Mouse (Mus musculus): ENCODE results near the gene Npr2. TPM values are rescaled to one million over a fixed set of nuclear protein-coding genes. Genes with fewer than 3 reads are reported as not detected.

Gene Npr2
- polyA plus RNA-seq, 1 experiment from 2014 or later: 15.1 TPM

- whole genome bisulfite sequencing: 96% methylated on average over 2 of the region's 2 CpGs
- no peak overlapping the region for H3K27ac ChIP-seq (replicated peaks; ENCODE audit: low read depth, low read length)
- no peak for DNase-seq
- ATAC-seq (ENCODE audit: low FRiP score, low TSS enrichment): no peak
- no peaks in the 10 kb centered on the region for H3K36me3 ChIP-seq (ENCODE audit: control insufficient read depth, insufficient read depth, low read length)
- peak overlapping the region; percentile 88; the same call in 1 of the 2 replicates for H3K4me2 ChIP-seq (ENCODE audit: low read length)
- no peaks in the 10 kb centered on the region for H3K27me3 ChIP-seq (ENCODE audit: control insufficient read depth, insufficient read depth, low read length)
- H3K4me3 ChIP-seq (replicated peaks; ENCODE audit: low read depth, low read length): no peak overlapping the region
- peaks cover 28% of the 10 kb centered on the region for H3K4me1 ChIP-seq (ENCODE audit: control insufficient read depth, insufficient read depth, low read length)
- no peak overlapping the region for H3K9ac ChIP-seq (replicated peaks; ENCODE audit: low read length)
- no peaks in the 10 kb centered on the region for H3K9me3 ChIP-seq (ENCODE audit: control insufficient read depth, low read length)
Observed at GRCm38 (mm10) chr4:43633736-43634135, 2.0 kb downstream of the Npr2 start.

- Histone ChIP-seq H3K4me3 (replicated peaks; ENCODE audit: low read depth, low read length) (no peak overlapping the region), H3K9ac (replicated peaks; ENCODE audit: low read length) (no peak overlapping the region), H3K4me1 (ENCODE audit: control insufficient read depth, insufficient read depth, low read length) (peaks cover 28% of the 10 kb centered on the region), H3K4me2 (ENCODE audit: low read length) (no peak overlapping the region), H3K27ac (replicated peaks; ENCODE audit: low read depth, low read length) (no peak overlapping the region), H3K9me3 (ENCODE audit: control insufficient read depth, low read length) (no peaks in the 10 kb centered on the region), H3K27me3 (ENCODE audit: control insufficient read depth, insufficient read depth, low read length) (no peaks in the 10 kb centered on the region), H3K36me3 (ENCODE audit: control insufficient read depth, insufficient read depth, low read length) (no peaks in the 10 kb centered on the region)
- DNase-seq: no peak
- ATAC-seq (ENCODE audit: low FRiP score, low TSS enrichment): no peak
- WGBS: 86% methylated on average over 7 of the region's 7 CpGs
Observed at GRCm38 (mm10) chr4:43634621-43635374, 3.1 kb downstream of the Npr2 start.

- Histone ChIP-seq H3K4me3 (replicated peaks; ENCODE audit: low read depth, low read length) (no peak overlapping the region), H3K4me1 (ENCODE audit: control insufficient read depth, insufficient read depth, low read length) (peaks cover 25% of the 10 kb centered on the region), H3K27ac (replicated peaks; ENCODE audit: low read depth, low read length) (no peak overlapping the region), H3K9me3 (ENCODE audit: control insufficient read depth, low read length) (no peaks in the 10 kb centered on the region), H3K4me2 (ENCODE audit: low read length) (no peak overlapping the region), H3K9ac (replicated peaks; ENCODE audit: low read length) (no peak overlapping the region), H3K27me3 (ENCODE audit: control insufficient read depth, insufficient read depth, low read length) (no peaks in the 10 kb centered on the region), H3K36me3 (ENCODE audit: control insufficient read depth, insufficient read depth, low read length) (0 out of 2 replicates have a peak, but pooled peaks cover 3% of the 10 kb centered on the region)
- no peak for ATAC-seq (ENCODE audit: low FRiP score, low TSS enrichment)
- 76% methylated on average over 6 of the region's 6 CpGs for WGBS
- DNase-seq: no peak
Observed at GRCm38 (mm10) chr4:43636751-43637150, 5.0 kb downstream of the Npr2 start.

GRCm38 (mm10) chr4:43640076-43640475 is 8.3 kb downstream of the Npr2 start:
- Histone ChIP-seq H3K4me3 (replicated peaks; ENCODE audit: low read depth, low read length) (no peak overlapping the region), H3K4me1 (ENCODE audit: control insufficient read depth, insufficient read depth, low read length) (no peaks in the 10 kb centered on the region), H3K4me2 (ENCODE audit: low read length) (no peak overlapping the region), H3K9ac (replicated peaks; ENCODE audit: low read length) (no peak overlapping the region), H3K27ac (replicated peaks; ENCODE audit: low read depth, low read length) (no peak overlapping the region), H3K9me3 (ENCODE audit: control insufficient read depth, low read length) (no peaks in the 10 kb centered on the region), H3K27me3 (ENCODE audit: control insufficient read depth, insufficient read depth, low read length) (no peaks in the 10 kb centered on the region), H3K36me3 (ENCODE audit: control insufficient read depth, insufficient read depth, low read length) (peaks cover 20% of the 10 kb centered on the region)
- ATAC-seq (ENCODE audit: low FRiP score, low TSS enrichment): no peak
- 73% methylated on average over 9 of the region's 9 CpGs for WGBS
- DNase-seq: no peak

DNA sequence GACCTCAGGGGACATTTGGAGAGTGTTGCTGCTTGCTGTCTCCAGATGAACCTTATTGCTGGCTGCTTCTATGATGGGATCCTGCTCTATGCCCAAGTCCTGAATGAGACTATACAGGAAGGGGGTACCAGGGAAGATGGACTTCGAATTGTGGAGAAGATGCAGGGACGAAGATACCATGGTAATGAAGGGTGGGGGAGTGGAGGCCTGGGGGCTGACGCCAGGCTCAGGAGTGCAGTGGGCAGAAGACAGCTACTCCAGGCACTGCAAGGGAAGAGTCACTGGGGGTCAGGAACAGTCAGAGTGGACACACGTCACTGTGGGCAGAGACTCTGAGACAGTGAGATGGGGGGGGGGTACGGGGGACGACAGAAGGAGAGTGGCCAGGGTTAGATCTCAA is 8.8 kb downstream of the Npr2 start:
- 84% methylated on average over 6 of the region's 6 CpGs for WGBS
- DNase-seq (no peak), ATAC-seq (ENCODE audit: low FRiP score, low TSS enrichment) (no peak)
- Histone ChIP-seq H3K36me3 (ENCODE audit: control insufficient read depth, insufficient read depth, low read length) (peaks cover 22% of the 10 kb centered on the region), H3K4me3 (replicated peaks; ENCODE audit: low read depth, low read length) (no peak overlapping the region), H3K27me3 (ENCODE audit: control insufficient read depth, insufficient read depth, low read length) (no peaks in the 10 kb centered on the region), H3K9me3 (ENCODE audit: control insufficient read depth, low read length) (no peaks in the 10 kb centered on the region), H3K4me2 (ENCODE audit: low read length) (no peak overlapping the region), H3K4me1 (ENCODE audit: control insufficient read depth, insufficient read depth, low read length) (no peaks in the 10 kb centered on the region), H3K27ac (replicated peaks; ENCODE audit: low read depth, low read length) (no peak overlapping the region), H3K9ac (replicated peaks; ENCODE audit: low read length) (no peak overlapping the region)

- 93% methylated on average over 3 of the region's 3 CpGs for WGBS
- H3K9me3 ChIP-seq (ENCODE audit: control insufficient read depth, low read length): no peaks in the 10 kb centered on the region
- no peak overlapping the region for H3K27ac ChIP-seq (replicated peaks; ENCODE audit: low read depth, low read length)
- H3K36me3 ChIP-seq (ENCODE audit: control insufficient read depth, insufficient read depth, low read length): peaks cover 18% of the 10 kb centered on the region; the same call in 1 of the 2 replicates
- no peaks in the 10 kb centered on the region for H3K27me3 ChIP-seq (ENCODE audit: control insufficient read depth, insufficient read depth, low read length)
- H3K9ac ChIP-seq (replicated peaks; ENCODE audit: low read length): no peak overlapping the region
- H3K4me1 ChIP-seq (ENCODE audit: control insufficient read depth, insufficient read depth, low read length): no peaks in the 10 kb centered on the region; the same call in 1 of the 2 replicates
- DNase-seq (no peak), ATAC-seq (ENCODE audit: low FRiP score, low TSS enrichment) (no peak)
- no peak overlapping the region for H3K4me2 ChIP-seq (ENCODE audit: low read length)
- H3K4me3 ChIP-seq (replicated peaks; ENCODE audit: low read depth, low read length): no peak overlapping the region
Observed at GRCm38 (mm10) chr4:43649783-43650182, 18.0 kb downstream of the Npr2 start.

DNA sequence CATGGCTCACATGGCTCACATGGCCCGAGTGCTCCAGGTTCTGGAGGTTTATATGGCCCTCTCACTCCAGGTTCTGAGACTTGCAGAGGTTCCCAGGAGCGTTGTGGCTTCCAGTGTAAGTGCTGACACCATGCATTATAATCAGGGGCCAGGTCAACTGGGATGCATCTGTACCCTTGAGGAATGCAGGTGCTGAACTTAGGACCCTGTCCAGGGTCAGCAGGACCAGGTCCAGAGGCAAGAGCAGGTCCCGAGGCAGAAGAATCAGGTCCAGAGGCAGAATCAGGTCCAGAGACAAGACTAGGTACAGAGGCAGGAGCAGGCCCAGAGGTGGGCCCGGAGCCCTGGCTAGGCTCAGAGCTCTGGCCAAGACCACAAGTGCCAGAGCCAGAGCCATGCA is 21.0 kb downstream of the Npr2 start:
- peaks cover 11% of the 10 kb centered on the region; the same call in 1 of the 2 replicates for H3K36me3 ChIP-seq (ENCODE audit: control insufficient read depth, insufficient read depth, low read length)
- no peaks in the 10 kb centered on the region for H3K9me3 ChIP-seq (ENCODE audit: control insufficient read depth, low read length)
- no peak for DNase-seq
- no peak for ATAC-seq (ENCODE audit: low FRiP score, low TSS enrichment)
- peak overlapping the region; percentile 19 for H3K4me3 ChIP-seq (replicated peaks; ENCODE audit: low read depth, low read length)
- H3K4me1 ChIP-seq (ENCODE audit: control insufficient read depth, insufficient read depth, low read length): peaks cover 4% of the 10 kb centered on the region; the same call in 1 of the 2 replicates
- H3K4me2 ChIP-seq (ENCODE audit: low read length): peak overlapping the region; percentile 44
- no peak overlapping the region for H3K9ac ChIP-seq (replicated peaks; ENCODE audit: low read length)
- 92% methylated on average over 4 of the region's 4 CpGs for WGBS
- H3K27ac ChIP-seq (replicated peaks; ENCODE audit: low read depth, low read length): 0 out of 2 replicates have a peak overlapping the region, but pooled peaks have one; percentile 41
- H3K27me3 ChIP-seq (ENCODE audit: control insufficient read depth, insufficient read depth, low read length): no peaks in the 10 kb centered on the region

- Histone ChIP-seq H3K9me3 (ENCODE audit: control insufficient read depth, low read length) (no peaks in the 10 kb centered on the region), H3K9ac (replicated peaks; ENCODE audit: low read length) (no peak within 1 kb of the TSS), H3K4me1 (ENCODE audit: control insufficient read depth, insufficient read depth, low read length) (peaks cover 4% of the 10 kb centered on the region; the same call in 1 of the 2 replicates), H3K27me3 (ENCODE audit: control insufficient read depth, insufficient read depth, low read length) (no peaks in the 10 kb centered on the region), H3K4me2 (ENCODE audit: low read length) (peak within 1 kb of the TSS; percentile 44), H3K27ac (replicated peaks; ENCODE audit: low read depth, low read length) (0 out of 2 replicates have a peak within 1 kb of the TSS, but pooled peaks have one; percentile 41), H3K36me3 (ENCODE audit: control insufficient read depth, insufficient read depth, low read length) (peaks cover 11% of the 10 kb centered on the region; the same call in 1 of the 2 replicates), H3K4me3 (replicated peaks; ENCODE audit: low read depth, low read length) (peak within 1 kb of the TSS; percentile 19)
- 9% methylated on average over 24 of the region's 24 CpGs for WGBS
- DNase-seq: peak; percentile 76
- ATAC-seq (ENCODE audit: low FRiP score, low TSS enrichment): no peak
Observed at GRCm38 (mm10) chr4:43653161-43654015, 21.7 kb downstream of the Npr2 start, which contains the start of gene Spag8. Gene Spag8, minus strand, starts transcription at chr4:43653594.

Data from midbrain, embryonic 14.5 days (tissue).